Mouse (Mus musculus): Measurements from ENCODE around the gene Slc48a1. TPM values are rescaled to one million over a fixed set of nuclear protein-coding genes. Genes with fewer than 3 reads are reported as not detected.

Gene Slc48a1
- 10 to 100 TPM; 45.0 to 48.7 TPM for total RNA-seq (2021)
- long read RNA-seq, experiment 1, transcript Slc48a1-201 (3 exons, 2,536 nt): major isoform, 163 of 183 reads
- long read RNA-seq, experiment 1, partial matches to known transcripts: 14 of 183 reads
- long read RNA-seq, experiment 1, other reads (novel, unspliced or antisense): 6 of 183 reads
- long read RNA-seq, experiment 2, transcript Slc48a1-201 (3 exons, 2,536 nt): major isoform, 84 of 93 reads
- long read RNA-seq, experiment 2, partial matches to known transcripts: 1 of 93 reads
- long read RNA-seq, experiment 2, other reads (novel, unspliced or antisense): 8 of 93 reads

GRCm38 (mm10) chr15:97778311-97779098 is at the start of gene Slc48a1:
TSS of gene Slc48a1 (plus strand) at chr15:97778520.
- DNase-seq (ENCODE audit: low spot score): no peak

DNA sequence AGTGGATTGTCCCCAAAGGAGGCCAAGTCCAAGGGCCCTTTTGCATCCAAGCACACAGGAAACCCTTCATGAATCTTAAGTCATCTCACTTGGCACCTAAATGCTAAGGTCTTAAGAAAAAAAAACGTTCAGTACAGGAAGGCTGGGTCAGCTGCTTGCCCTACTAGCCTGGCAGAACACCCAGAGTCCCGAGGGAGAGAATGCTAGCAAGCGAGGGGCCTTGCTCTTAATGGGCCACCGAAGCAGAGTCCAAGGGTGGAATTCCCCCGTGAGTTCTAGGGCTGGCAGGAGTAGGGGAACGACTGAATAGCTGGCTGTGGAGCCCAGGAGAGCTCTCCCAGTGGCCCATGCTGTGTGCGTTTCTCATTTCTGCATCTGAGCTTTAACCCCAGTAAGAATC is 49.5 kb upstream of the Slc48a1 start:
- peak; percentile 49 for DNase-seq (ENCODE audit: low spot score)

- DNase-seq (ENCODE audit: low spot score): no peak
These were observed 48.0 kb upstream of the Slc48a1 start for GRCm38 (mm10) chr15:97730365-97730764.

GRCm38 (mm10) chr15:97731111-97731510 is 47.2 kb upstream of the Slc48a1 start, which contains the start of gene Endou:
TSS of gene Endou (minus strand) at chr15:97731339.
- no peak for DNase-seq (ENCODE audit: low spot score)

DNA sequence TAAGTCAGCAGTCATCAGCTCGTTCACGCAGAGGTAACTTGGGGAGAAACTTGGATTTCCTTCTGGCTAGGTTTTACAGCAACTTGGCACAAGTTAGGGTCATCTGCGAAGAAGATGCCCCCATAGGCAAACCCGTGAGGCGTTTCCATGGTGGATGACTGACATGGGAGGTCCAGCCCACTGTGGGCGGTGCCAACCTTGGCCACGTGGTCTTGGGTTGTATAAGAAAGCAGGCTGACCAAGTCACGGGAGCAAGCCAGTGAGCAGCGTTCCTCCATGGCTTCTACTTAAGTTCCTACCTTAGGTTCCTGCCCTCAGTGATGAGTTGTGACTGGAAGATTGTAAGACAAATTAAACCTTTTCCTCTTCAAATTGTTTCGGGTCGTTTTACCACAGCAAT is 46.3 kb upstream of the Slc48a1 start:
- no peak for DNase-seq (ENCODE audit: low spot score)

DNA sequence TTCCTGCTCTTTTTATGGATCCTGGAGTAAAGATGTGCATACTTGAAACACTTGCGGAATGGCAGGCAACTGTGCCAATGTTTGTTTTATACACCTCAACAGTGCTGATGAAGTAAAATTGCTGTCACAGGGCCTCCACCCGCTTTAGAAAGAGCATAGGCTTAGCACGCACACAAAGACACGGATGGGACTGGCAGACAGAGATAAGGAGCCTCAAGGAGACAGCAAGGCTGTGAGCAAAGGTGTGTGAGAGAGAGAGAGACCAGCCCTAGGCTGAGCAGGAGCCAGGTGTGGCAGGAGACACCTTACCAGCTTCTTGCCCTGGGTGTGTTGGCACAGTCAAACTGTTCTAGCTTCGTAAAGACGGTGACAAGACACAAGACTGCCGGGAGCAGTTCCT is 39.4 kb upstream of the Slc48a1 start:
- no peak for DNase-seq (ENCODE audit: low spot score)

GRCm38 (mm10) chr15:97740283-97740732 is 38.0 kb upstream of the Slc48a1 start:
- no peak for DNase-seq (ENCODE audit: low spot score)

DNA sequence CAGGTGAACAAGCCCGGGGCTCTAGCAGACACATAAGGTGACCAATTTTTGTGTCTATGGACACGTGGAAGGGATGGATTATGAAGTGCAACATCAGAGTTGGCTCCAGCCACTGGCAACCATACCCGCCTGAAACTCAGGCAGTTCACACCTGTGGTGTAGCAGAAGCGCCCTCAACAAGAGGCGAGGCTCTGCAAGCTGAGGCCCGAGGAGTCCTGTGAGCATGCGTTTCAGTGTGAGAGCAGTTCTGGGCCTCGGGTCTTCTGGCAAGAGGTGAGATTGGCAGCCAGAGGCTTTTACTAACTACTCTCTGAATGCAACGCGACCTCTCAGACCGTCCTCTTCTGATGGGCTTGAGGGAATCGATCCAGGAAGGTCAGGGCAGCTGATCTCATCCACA is 36.7 kb upstream of the Slc48a1 start:
- no peak for DNase-seq (ENCODE audit: low spot score)

DNA sequence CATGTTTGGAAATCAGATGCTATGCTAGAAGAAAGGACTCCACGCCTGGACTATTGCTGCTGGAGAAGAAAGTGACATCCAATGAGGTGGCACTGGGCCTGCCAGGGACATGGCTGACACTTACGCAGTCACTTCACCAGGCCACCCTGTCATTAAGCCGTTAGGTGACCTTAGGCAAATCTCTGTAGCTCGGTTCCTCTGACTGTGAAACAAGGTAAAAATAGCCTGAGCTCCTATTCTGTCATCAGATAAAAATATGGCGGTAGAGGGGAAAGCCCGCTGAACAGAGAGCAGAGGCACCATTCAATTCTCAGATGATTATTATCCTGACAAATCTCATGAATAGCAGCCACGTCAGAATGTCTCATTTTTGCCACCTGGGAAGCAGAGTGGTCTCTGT is 36.2 kb upstream of the Slc48a1 start:
- DNase-seq (ENCODE audit: low spot score): peak; percentile 58

DNA sequence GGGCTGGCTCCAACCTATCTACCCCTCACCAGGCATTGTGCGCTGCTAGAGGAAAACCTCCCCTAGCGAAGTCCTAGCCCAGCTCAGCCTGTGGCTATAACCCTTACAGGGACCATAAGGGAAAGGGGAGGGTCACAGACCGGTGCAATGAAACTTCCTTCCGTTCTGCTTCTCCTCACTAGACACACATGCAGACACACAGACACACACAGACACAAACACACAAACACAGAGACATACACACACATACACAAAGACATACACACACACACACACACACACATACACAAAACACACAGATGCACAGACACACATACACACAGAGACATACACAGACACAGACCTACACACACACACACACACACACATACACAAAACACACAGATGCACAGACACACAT is 35.7 kb upstream of the Slc48a1 start:
- no peak for DNase-seq (ENCODE audit: low spot score)

- no peak for DNase-seq (ENCODE audit: low spot score)
These were observed 35.1 kb upstream of the Slc48a1 start for GRCm38 (mm10) chr15:97743210-97743609.

DNA sequence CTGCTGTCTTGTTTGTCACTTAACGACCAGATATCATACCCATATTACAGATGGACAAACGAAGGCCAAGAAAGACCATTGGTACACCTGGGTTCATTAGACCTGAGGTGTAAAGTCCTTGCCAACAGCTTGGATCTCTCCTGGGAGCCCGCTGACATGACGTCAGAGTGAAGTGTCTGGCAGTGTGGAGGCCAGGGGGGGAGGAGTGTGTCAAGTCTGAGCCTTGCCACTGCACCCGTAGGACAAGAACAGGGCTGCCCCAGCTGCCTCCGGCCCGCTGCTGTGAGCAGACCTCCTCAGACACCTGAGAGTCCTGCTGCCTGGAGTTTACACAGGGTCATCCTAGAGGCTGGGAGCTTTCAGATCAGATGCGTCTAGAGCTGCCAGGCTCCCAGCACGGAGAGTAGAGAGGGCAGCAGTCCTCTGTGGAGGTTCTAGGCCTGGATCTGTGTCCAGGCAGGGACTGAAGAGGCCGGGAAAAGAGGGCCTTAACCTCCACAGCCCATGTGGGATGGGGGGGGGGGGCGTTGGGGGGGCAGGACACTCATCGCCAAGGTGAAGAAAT is 34.3 kb upstream of the Slc48a1 start:
- no peak for DNase-seq (ENCODE audit: low spot score)

- peak; percentile 44 for DNase-seq (ENCODE audit: low spot score)
These were observed 33.4 kb upstream of the Slc48a1 start for GRCm38 (mm10) chr15:97744930-97745329.

- peak; percentile 84 for DNase-seq (ENCODE audit: low spot score)
These were observed 33.0 kb upstream of the Slc48a1 start for GRCm38 (mm10) chr15:97745331-97745730.

DNA sequence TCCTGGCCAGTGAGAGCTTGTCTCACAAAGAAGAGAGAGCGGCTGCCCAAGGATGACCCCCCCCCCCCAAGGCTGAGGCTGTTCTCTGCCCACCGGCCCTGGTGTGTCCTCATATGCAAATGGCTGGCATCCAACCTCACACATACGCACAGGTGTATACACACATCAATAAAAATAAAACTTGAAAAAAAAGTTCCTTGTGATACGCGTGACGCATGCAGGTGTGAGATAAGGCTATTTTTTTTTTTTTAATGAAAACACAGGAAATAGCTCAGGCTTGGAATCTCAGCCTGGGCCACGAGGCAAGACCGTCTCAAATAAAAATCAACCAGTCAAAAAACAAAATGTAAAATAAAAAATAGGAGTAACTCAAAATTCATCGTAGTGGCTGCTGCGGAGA is 32.0 kb upstream of the Slc48a1 start:
- no peak for DNase-seq (ENCODE audit: low spot score)

DNA sequence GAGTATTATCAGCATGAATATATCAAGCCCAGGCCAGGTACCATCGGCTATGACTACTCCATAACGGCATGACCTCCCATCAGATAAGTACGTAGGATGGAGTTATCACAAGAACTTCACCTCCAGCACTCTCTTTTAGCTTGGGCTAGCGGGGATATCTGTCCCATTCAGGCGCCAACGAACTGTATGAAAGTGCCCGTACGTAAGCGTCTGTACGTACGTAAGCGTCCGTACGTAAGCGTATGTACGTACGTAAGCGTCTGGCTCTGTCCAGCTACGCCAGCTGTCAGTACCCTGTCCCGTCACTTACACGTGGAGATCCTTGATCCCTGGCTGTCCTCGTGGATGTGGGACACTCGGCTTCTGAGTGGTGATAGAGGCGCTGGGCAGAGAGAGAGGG is 31.6 kb upstream of the Slc48a1 start:
- no peak for DNase-seq (ENCODE audit: low spot score)

DNA sequence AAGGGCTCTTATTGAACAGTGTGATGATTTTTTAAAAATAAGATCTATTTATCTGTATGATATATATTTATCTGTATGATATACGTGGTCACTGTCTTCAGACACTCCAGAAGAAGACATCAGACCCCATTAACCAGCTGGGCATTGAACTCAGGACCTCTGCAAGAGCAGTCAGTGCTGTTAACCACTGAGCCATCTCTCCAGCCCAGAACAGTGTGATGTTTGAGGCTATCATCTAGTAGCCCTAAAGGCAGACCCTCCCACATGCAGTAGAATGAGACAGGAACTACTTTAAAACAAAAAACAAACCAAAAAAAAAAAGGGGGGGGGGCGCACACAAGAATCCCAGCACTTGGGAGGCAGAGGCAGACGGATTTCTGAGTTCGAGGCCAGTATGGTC is 30.8 kb upstream of the Slc48a1 start:
- DNase-seq (ENCODE audit: low spot score): no peak

DNA sequence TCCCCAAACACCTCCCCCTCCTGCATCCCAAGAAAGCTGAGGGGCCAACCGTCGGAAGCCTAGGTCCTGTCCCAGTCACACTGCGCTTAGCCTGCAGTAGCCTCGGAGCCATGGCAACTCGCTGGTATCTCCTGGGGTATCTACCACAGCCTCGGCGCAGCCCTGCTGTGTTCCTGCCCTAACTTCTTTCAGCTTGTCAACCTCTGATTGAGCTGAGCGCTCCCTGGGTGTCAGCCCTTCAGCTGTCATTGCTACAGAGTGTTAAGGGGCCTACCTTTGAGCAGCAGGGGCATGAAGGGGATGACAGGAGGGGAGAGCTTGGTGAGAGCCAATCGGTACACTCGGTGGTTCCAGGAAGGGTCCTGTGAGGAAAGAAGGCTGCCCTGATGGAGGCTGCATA is 30.0 kb upstream of the Slc48a1 start:
- no peak for DNase-seq (ENCODE audit: low spot score)

DNA sequence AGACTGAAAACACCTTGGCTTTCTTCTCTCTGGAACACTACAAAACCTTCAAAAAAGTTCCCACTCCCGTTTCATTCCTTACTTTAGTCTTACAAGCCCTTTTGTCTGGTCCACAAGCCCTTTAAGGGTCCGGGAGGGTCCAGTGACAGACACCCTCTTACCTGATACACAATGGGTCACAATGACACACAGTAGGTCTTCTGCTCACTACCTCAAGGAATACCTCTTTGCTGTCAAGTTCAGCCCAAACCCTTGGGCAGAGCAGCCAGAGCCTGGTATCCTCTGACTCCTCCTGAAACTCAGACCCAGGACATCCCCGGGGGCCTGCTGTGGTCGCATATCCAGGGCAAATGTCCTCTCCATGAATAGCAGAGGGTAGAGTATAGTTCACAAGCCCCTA is 29.4 kb upstream of the Slc48a1 start:
- DNase-seq (ENCODE audit: low spot score): no peak

DNA sequence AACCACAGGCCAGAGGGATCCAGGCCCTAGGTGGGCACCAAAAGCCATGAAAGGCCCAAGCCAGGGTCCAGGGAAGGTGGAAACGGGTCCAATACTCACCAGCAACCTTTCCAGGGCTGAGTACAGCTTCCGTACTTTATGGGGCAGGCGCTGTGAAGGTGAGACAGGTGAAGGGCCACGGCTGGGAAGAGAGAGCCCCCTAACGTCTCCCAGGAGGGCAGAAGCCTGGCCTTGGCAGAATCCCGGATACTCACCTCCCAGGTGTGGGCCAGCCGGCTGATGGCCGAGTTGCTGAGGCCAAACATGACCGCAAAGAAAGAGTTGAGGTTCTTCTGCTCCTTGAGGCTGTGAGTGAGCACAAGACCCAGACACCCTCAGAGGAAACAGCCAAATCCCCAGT is 28.9 kb upstream of the Slc48a1 start:
- no peak for DNase-seq (ENCODE audit: low spot score)

DNA sequence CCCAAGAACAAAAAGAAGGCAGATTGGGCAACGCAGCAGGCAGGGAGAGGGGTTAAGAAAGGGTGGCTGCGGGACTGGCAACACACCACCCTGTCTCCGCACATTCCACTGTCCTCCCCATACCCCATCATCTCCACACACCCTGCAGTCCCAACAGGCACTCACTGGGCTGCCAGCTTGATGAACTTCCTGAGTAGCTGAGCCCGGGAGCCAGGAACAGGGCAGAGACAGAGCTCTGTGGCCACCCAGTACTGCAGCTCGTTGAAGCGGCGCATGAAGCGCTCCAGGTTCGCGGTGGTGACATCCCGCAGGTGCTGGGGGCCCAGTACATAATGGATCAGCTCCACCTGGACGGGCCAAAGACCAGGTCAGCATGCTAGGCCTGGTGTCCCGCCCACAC is 28.5 kb upstream of the Slc48a1 start:
- no peak for DNase-seq (ENCODE audit: low spot score)

DNA sequence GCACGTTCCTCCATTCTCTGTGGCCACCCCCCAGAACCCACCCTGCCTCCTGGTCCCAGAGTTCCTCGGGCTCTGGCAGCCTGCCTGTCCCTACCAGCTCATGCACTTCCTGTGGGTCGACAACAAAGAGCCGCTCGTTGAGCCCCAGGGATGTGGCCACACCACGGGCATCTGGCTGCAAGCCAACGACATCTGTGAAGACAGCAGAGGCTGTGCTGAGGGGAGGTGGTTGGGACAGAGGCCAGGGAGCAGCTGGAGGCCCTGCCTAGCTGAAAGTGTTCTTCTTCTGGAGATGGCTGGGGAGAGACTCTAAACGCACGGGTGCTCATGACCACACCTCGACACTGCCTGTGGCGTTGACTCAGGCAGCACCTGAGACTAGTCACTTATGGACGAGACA is 27.6 kb upstream of the Slc48a1 start:
- DNase-seq (ENCODE audit: low spot score): peak; percentile 40

- DNase-seq (ENCODE audit: low spot score): no peak
These were observed 26.6 kb upstream of the Slc48a1 start for GRCm38 (mm10) chr15:97751676-97752075.
